Mouse (Mus musculus) MEL (cell line): ENCODE measurements around the gene Usmg5.

ENCODE experiments used
- CTCF ChIP-seq, 3 experiments: IDR thresholded peaks in 2 of 3; conservative IDR thresholded peaks in 1 of 3; 2 replicates each; pipeline ENCODE4 v1.5.1; 2011 to 2012; ENCODE audit warnings: low read length in 3 of 3, low read depth in 2 of 3, mild to moderate bottlenecking in 2 of 3, improper control_type of control experiment in 1 of 3, inconsistent platforms in 1 of 3, mixed read lengths in 1 of 3, moderate library complexity in 1 of 3; ENCODE audit not compliant: control insufficient read depth in 1 of 3, insufficient read depth in 1 of 3, poor library complexity in 1 of 3, severe bottlenecking in 1 of 3
- EP300 ChIP-seq, 2 experiments: IDR thresholded peaks; 2 replicates each; pipeline ENCODE4 v1.6.1; 2011; ENCODE audit warnings: improper control_type of control experiment in 2 of 2, low read length in 2 of 2, low read depth in 1 of 2, mild to moderate bottlenecking in 1 of 2
- JUND ChIP-seq: IDR thresholded peaks from 2 replicates; pipeline ENCODE4 v1.6.1; 2011; ENCODE audit warnings: low read depth, mild to moderate bottlenecking, improper control_type of control experiment, low read length
- KAT2A ChIP-seq: conservative IDR thresholded peaks from 2 replicates; pipeline ENCODE4 v1.6.1; 2012; ENCODE audit warnings: low read depth, low read length, improper control_type of control experiment, inconsistent platforms
- MAFK ChIP-seq: IDR thresholded peaks from 2 replicates; pipeline ENCODE4 v1.6.1; 2011; ENCODE audit warnings: low read depth, mild to moderate bottlenecking, low read length, improper control_type of control experiment, borderline replicate concordance
- NRF1 ChIP-seq: IDR thresholded peaks from 2 replicates; pipeline ENCODE4 v1.6.1; 2014; ENCODE audit warnings: low read depth, mild to moderate bottlenecking, inconsistent platforms, low read length, improper control_type of control experiment, moderate library complexity; ENCODE audit not compliant: poor library complexity, insufficient read depth, severe bottlenecking
- TBP ChIP-seq: IDR thresholded peaks from 2 replicates; pipeline ENCODE4 v1.8.0; 2011; ENCODE audit warnings: low read depth, low read length, improper control_type of control experiment

DNA sequence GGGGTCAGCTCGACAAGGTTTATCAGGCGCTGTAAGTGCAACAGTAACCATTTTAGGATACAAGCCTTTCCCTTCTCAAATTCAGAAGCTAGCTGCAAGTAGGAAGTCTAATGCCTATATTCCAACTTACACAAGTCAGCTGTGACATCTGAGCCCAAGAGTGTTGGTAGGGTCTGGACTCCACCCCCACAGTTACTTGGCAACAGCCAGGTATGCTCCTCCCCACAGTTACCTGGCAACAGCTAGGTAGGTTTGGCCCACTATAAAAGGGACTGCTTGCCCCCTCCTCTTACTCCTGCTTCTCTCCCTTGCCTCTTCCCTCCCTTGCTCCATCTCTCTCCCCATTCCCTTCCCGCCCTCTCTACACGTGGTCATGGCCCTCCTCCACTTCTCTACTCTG is 41.4 kb downstream of the Usmg5 start:
- TF ChIP-seq MAFK = no peak
- no peak for TF ChIP-seq KAT2A
- TF ChIP-seq CTCF (IDR thresholded peaks at IDR 0.05 in 2 of 3, conservative IDR thresholded peaks at IDR 0.05 in 1 of 3; ENCODE audit: control insufficient read depth in 1 of 3, insufficient read depth in 1 of 3, low read depth in 2 of 3, low read length in 3 of 3, poor library complexity in 1 of 3, severe bottlenecking in 1 of 3) = no peak
- no peak for TF ChIP-seq EP300 (IDR thresholded peaks at IDR 0.05; ENCODE audit: low read depth in 1 of 2, low read length in 2 of 2)
- no peak for TF ChIP-seq NRF1
- TF ChIP-seq JUND = no peak
- no peak for TF ChIP-seq TBP
